Mouse (Mus musculus) hindbrain, embryonic 15.5 days (tissue): ENCODE results near the gene Chd2. TPM values are rescaled to one million over a fixed set of nuclear protein-coding genes. Genes with fewer than 3 reads are reported as not detected.
A peak's percentile ranks its signal among the peaks of the same experiment; 100 is the strongest.

Source experiments
- ATAC-seq: fragments of 200-750 bp; cut with Nextera tagmentation; 2 replicates; pipeline ENCODE4 v1.8.0; 2017; ENCODE audit warnings: low read depth, moderate number of reproducible peaks, moderate TSS enrichment; ENCODE audit not compliant: low FRiP score
- H3K27ac ChIP-seq: fragments of 300-500 bp; sonication (generic); replicated peaks from 2 replicates; pipeline ENCODE4 v1.5.1; 2015; ENCODE audit warnings: mild to moderate bottlenecking, inconsistent platforms
- H3K27me3 ChIP-seq: fragments of 300-500 bp; sonication (generic); 2 replicates; pipeline ENCODE4 v1.6.1; 2015; ENCODE audit warnings: control low read depth, inconsistent platforms
- H3K36me3 ChIP-seq: fragments of 300-500 bp; sonication (generic); 2 replicates; pipeline ENCODE4 v1.6.1; 2015; ENCODE audit warnings: control low read depth, inconsistent platforms
- H3K4me1 ChIP-seq: fragments of 300-500 bp; sonication (generic); replicated peaks from 2 replicates; pipeline ENCODE4 v1.6.1; 2015; ENCODE audit warnings: control low read depth, inconsistent platforms
- H3K4me2 ChIP-seq: fragments of 300-500 bp; sonication (generic); 2 replicates; pipeline ENCODE4 v1.6.1; 2015; ENCODE audit warnings: moderate library complexity, mild to moderate bottlenecking, inconsistent platforms
- H3K4me3 ChIP-seq: fragments of 300-500 bp; sonication (generic); 2 replicates; pipeline ENCODE4 v1.5.1; 2015; ENCODE audit warnings: mild to moderate bottlenecking, inconsistent platforms
- H3K9ac ChIP-seq: fragments of 300-500 bp; sonication (generic); 2 replicates; pipeline ENCODE4 v1.6.1; 2015; ENCODE audit warnings: inconsistent platforms
- H3K9me3 ChIP-seq: fragments of 300-500 bp; sonication (generic); 2 replicates; pipeline ENCODE4 v1.6.1; 2016; ENCODE audit warnings: control low read depth, inconsistent platforms
- WGBS: fragments of 180-500 bp; shearing (Covaris S2); methylation state at CpG from one replicate; pipeline ENCODE4 v1.1.7; 2015; 5-methylcytosine and 5-hydroxymethylcytosine counted together
- polyA plus RNA-seq: library from polyadenylated mRNA; unstranded; fragments of >200 nt; fragmentation: Nextera tagmentation; extraction: Ambion mirVana; gene quantifications from 2 replicates; pipeline ENCODE4 v1.2.1, GENCODE M21; 2015

Gene Chd2
- polyA plus RNA-seq, 1 experiment from 2014 or later = 34.9 TPM

DNA sequence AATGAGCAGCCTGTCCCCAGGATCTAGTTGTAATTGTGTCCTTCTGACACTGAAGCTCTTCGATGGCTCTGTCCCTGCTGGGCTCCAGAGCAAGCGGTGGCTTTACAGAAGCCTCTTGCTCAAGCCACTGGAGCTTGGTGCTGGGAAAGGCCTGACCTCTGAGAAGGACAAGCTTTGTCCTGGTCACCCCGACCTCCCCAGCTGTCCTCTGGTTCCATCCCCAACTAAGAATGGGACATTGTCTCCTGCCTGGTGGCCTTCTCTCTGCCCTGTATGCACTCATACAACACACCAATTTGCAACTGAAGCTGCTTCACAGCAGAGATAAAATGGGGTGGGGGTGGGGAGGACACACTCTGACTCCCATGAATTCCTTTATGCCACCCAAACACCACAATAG, 117.4 kb downstream of the Chd2 start:
- peaks cover 21% of the 10 kb centered on the region for H3K36me3 ChIP-seq
- H3K4me1 ChIP-seq = peaks cover 43% of the 10 kb centered on the region
- H3K4me2 ChIP-seq = no peak overlapping the region
- H3K27ac ChIP-seq = peak overlapping the region; percentile 50
- H3K9me3 ChIP-seq = no peaks in the 10 kb centered on the region
- H3K9ac ChIP-seq = no peak overlapping the region
- no peak overlapping the region for H3K4me3 ChIP-seq
- H3K27me3 ChIP-seq = no peaks in the 10 kb centered on the region
- 24% methylated on average over 3 of the region's 3 CpGs for WGBS
- no peak for ATAC-seq

DNA sequence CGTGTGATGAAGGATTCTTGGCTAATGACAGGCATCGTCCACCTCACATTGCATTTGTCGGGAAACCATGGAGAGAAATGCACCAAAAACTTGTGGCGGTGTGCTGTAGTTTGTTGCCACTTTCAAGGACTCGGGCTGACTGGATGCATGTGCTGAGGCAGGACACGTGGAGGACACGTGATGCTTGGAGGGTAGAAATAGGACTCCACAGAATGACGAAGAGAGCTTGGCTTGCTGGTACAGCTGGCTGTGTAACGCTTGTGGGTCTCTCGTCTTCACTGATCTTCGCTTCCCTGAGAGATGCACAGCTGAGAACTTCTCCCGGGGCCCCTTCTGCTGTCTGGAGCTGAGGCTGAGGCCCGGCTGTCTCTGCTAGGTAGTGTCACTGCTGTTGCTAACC, 118.4 kb downstream of the Chd2 start:
- no peaks in the 10 kb centered on the region for H3K9me3 ChIP-seq
- no peaks in the 10 kb centered on the region for H3K27me3 ChIP-seq
- H3K36me3 ChIP-seq = peaks cover 11% of the 10 kb centered on the region
- no peak overlapping the region for H3K9ac ChIP-seq
- 68% methylated on average over 13 of the region's 13 CpGs for WGBS
- H3K27ac ChIP-seq = peak overlapping the region; percentile 50
- no peak for ATAC-seq
- peaks cover 52% of the 10 kb centered on the region for H3K4me1 ChIP-seq
- no peak overlapping the region for H3K4me3 ChIP-seq
- no peak overlapping the region for H3K4me2 ChIP-seq

DNA sequence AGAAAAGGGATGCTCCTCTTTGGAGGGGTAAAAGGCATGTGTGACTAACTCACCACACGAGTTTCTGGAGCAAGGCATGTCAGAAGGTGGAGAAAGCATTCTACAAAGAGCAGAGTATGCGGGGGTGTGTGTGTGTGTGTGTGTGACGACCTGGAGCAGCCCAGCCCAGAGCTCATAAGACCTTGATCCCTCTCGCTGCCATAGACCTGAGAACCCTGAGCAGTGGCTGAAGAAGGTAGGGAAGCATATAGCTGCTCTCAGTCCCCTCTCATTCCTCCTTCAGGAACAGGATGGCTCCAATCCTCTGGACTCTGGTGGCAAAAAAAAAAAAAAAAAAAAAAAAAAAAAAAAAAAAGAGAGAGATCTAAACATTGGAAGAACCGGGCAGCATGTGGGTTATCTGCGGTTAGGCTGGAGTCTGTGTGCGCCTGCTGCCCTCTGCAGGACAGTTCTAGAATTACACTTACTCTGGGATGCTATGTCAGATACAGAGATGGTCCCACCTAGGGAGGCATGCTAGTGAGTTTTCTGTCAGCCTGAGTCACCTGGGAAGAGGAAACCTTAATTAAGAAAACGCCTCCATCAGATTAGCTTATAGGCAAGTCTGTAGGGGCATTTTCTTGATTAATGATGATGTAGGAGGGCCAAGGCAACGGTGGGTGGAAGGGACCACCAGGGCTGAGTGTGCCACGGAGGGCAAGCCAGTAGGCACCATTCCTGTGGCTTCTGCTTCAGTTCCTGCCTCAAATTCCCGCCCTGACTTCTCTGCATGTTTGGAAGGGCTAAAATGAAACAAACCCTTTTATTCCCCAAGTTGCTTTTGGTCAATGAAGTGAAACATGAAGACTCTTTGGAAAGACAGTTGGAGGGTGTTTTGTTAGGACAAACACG, 119.2 kb downstream of the Chd2 start:
- Histone ChIP-seq H3K27me3 (no peaks in the 10 kb centered on the region), H3K4me3 (no peak overlapping the region), H3K36me3 (peaks cover 12% of the 10 kb centered on the region), H3K9me3 (no peaks in the 10 kb centered on the region), H3K27ac (peak overlapping the region; percentile 64), H3K4me2 (no peak overlapping the region), H3K9ac (no peak overlapping the region), H3K4me1 (peaks cover 58% of the 10 kb centered on the region)
- peak; percentile 10; the same call in 1 of the 2 replicates for ATAC-seq
- 23% methylated on average over 12 of the region's 12 CpGs for WGBS

DNA sequence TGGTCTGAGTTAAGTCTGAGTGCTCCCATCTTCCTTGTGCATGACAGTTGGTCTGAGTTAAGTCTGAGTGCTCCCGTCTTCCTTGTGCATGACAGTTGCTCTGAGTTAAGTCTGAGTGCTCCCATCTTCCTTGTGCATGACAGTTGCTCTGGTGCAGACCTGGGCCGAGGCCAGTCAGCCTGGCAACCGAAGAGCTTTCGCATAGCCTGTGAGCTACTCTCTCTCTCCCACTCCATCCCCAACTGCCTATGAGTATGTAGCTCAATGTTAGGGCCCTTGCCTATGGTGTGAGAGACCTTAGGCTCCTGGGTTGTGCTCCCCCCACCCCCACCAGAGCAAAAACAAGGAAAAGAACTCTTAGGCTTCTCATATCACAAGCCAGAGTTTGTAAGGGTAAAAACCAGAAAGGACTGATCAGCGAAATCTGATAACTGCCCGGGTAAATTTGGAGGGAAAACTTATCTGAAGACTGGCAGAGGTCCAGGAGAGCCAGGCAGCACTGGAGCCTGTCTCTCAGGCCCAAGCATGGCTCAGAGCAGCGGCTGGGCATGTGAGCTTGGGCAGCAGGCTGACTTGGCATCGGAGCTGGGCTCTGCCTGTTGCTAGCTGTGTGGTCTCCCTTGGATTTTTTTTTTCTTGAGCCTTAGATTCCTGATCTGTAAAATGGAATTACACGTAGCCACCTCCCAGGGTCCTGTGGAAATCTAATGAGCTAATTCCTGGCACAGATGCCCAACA, 120.2 kb downstream of the Chd2 start:
- WGBS = 49% methylated on average over 9 of the region's 9 CpGs

DNA sequence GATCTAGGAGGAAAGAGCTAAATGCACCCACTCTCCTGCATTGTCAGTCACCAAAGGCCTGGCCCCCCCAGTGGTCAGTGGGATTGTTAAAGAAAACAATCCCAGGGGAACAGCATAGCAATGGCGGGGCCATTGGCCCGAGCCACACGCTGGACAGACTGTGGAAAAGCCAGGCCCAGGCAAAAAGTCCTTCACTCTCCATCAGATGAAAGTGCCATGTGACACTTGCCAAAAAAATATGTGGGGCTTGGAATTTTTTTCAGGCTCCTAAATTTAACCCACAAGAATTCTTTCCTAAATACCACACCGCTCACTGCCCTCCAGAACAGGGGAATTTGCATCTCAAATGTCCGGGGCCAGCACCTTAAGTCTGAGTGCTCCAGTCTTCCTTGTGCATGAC, 120.8 kb downstream of the Chd2 start:
- peaks cover 61% of the 10 kb centered on the region for H3K4me1 ChIP-seq
- H3K9me3 ChIP-seq = no peaks in the 10 kb centered on the region
- ATAC-seq = no peak
- no peak overlapping the region for H3K4me2 ChIP-seq
- 0 out of 2 replicates have a peak, but pooled peaks cover 6% of the 10 kb centered on the region for H3K36me3 ChIP-seq
- peak overlapping the region; percentile 2; the same call in 1 of the 2 replicates for H3K27ac ChIP-seq
- 45% methylated on average over 5 of the region's 5 CpGs for WGBS
- H3K27me3 ChIP-seq = no peaks in the 10 kb centered on the region
- H3K9ac ChIP-seq = no peak overlapping the region
- no peak overlapping the region for H3K4me3 ChIP-seq

More for the DNA sequence above, 120.2 kb downstream of the Chd2 start:
- Histone ChIP-seq H3K36me3 (0 out of 2 replicates have a peak, but pooled peaks cover 6% of the 10 kb centered on the region), H3K9me3 (no peaks in the 10 kb centered on the region), H3K27me3 (no peaks in the 10 kb centered on the region), H3K4me3 (no peak overlapping the region), H3K9ac (no peak overlapping the region), H3K27ac (peak overlapping the region; percentile 64), H3K4me2 (no peak overlapping the region), H3K4me1 (peaks cover 60% of the 10 kb centered on the region)
- no peak for ATAC-seq

DNA sequence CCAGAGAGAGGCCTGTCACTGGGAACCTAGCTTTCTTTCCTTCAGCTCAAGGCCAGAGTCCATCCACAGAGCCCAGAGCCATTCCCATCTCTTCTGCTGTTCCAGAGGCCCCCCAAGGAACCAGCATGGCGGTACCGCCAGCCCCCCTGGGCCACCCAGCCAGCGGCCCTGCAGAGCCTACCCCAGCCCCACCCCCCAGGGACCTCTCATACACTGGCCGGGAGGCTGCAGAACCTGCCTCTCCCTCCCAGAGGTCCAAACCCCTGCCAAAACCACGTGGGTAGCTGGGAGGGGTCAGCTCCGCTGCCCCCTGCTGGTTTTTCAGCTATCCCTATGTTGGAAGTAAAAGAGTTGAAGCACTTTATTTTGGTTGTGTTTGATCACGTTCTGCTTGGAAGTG, 122.3 kb downstream of the Chd2 start:
- 0 out of 2 replicates have a peak, but pooled peaks cover 9% of the 10 kb centered on the region for H3K36me3 ChIP-seq
- 23% methylated on average over 7 of the region's 7 CpGs for WGBS
- no peak overlapping the region for H3K9ac ChIP-seq

DNA sequence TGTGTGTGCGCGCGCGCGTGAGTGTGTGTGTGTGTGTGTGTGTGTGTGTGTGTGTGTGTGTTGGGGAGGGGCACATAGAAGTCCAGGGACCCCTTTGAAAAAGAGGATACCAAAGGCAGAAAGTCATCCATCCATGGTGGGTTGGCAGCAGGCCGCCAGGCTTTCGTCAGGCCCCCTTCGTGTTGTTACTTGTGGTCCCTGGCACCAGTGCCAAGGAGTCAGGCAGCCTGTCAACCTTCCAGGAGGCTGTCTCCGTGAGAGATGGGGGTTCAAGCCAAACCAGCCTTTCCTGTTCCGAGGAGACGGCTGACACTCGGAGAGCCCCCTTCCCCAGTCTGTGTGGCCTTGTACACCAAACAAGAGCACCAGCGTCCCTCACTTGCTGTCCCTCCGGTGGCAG, 127.4 kb downstream of the Chd2 start:
- peak overlapping the region; percentile 56; the same call in 1 of the 2 replicates for H3K27ac ChIP-seq

More for the DNA sequence above, 122.3 kb downstream of the Chd2 start:
- Histone ChIP-seq H3K27ac (peak overlapping the region; percentile 23; the same call in 1 of the 2 replicates), H3K27me3 (no peaks in the 10 kb centered on the region), H3K4me1 (peaks cover 62% of the 10 kb centered on the region), H3K4me3 (no peak overlapping the region), H3K9me3 (no peaks in the 10 kb centered on the region), H3K4me2 (no peak overlapping the region)
- no peak for ATAC-seq

DNA sequence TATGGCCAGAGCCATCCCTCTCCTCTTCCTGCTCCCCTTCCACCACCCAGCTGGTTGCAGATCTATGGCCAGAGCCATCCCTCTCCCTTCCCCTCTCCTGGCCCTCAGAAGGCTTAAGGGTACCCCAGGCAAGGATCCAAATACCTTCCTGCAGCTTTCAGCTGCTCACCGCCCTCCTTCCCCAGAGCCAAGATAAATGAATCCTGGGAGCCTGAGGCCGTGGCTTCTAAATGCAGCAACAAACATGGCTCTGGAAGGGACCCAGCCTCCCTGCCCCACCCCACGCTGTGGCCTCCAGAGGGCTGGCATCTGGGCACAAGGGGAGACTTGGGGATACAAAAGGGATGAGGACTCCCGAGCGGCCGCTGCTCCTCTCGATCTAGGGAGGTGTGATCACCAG, 129.2 kb downstream of the Chd2 start:
- Histone ChIP-seq H3K4me1 (peaks cover 25% of the 10 kb centered on the region), H3K27me3 (no peaks in the 10 kb centered on the region), H3K4me2 (no peak overlapping the region), H3K36me3 (peaks cover 10% of the 10 kb centered on the region), H3K27ac (peak overlapping the region; percentile 52), H3K4me3 (no peak overlapping the region), H3K9me3 (no peaks in the 10 kb centered on the region), H3K9ac (no peak overlapping the region)
- peak; percentile 21; the same call in 1 of the 2 replicates for ATAC-seq
- WGBS = 53% methylated on average over 7 of the region's 7 CpGs

More for the DNA sequence above, 127.4 kb downstream of the Chd2 start:
- Histone ChIP-seq H3K4me3 (no peak overlapping the region), H3K4me1 (peaks cover 39% of the 10 kb centered on the region), H3K36me3 (peaks cover 15% of the 10 kb centered on the region), H3K27me3 (no peaks in the 10 kb centered on the region), H3K4me2 (no peak overlapping the region), H3K9ac (no peak overlapping the region), H3K9me3 (no peaks in the 10 kb centered on the region)
- WGBS = 63% methylated on average over 14 of the region's 14 CpGs
- ATAC-seq = peak; percentile 17

DNA sequence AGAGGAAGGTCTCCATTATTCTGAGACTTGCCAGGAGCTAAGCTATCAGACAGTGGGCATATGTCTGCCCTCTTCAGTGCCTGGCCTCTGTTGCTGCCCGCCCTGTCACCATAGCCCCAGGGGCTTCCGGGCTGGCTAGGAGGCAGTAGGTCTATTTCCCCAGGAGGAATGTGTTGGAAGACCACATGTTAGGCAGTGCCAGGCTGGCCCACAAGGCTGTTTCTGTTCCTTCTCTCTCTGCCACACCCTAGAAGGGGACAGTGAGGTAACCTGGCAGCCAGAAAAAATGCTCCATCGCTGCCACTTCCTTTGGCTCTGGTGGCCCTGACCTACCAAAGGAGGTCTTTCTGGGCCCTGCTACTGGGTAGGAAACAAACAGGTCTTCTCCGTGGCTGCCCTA, 129.6 kb downstream of the Chd2 start:
- Histone ChIP-seq H3K27ac (peak overlapping the region; percentile 52), H3K4me2 (no peak overlapping the region), H3K4me1 (peaks cover 23% of the 10 kb centered on the region), H3K36me3 (peaks cover 10% of the 10 kb centered on the region), H3K9me3 (no peaks in the 10 kb centered on the region), H3K4me3 (no peak overlapping the region), H3K9ac (no peak overlapping the region), H3K27me3 (no peaks in the 10 kb centered on the region)
- 72% methylated on average over 4 of the region's 4 CpGs for WGBS
- ATAC-seq = no peak

DNA sequence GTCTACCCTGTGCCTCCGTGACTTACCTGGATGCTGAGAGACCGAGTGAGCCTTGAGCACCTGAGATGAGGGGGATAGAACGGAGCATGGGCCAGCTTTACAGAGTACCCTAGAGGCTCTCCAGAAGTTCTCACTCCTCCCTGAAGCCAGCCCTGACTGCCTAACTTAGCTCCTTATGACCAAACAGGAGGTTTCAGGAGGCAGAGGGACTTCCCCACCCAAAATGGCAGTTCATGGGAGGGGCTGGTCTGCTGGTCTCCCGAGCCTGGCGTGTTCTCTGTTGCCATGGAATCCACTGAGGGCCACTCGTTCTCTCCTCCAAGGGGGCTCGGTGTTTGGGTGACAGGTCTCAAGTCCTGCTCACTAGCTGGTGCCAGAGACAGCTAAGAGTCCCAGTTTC, 130.1 kb downstream of the Chd2 start:
- Histone ChIP-seq H3K4me3 (no peak overlapping the region), H3K9me3 (no peaks in the 10 kb centered on the region), H3K4me2 (no peak overlapping the region), H3K36me3 (peaks cover 10% of the 10 kb centered on the region), H3K27me3 (no peaks in the 10 kb centered on the region), H3K27ac (peak overlapping the region; percentile 52; the same call in 1 of the 2 replicates), H3K9ac (no peak overlapping the region), H3K4me1 (peaks cover 23% of the 10 kb centered on the region)
- no peak for ATAC-seq
- WGBS = 58% methylated on average over 7 of the region's 7 CpGs

DNA sequence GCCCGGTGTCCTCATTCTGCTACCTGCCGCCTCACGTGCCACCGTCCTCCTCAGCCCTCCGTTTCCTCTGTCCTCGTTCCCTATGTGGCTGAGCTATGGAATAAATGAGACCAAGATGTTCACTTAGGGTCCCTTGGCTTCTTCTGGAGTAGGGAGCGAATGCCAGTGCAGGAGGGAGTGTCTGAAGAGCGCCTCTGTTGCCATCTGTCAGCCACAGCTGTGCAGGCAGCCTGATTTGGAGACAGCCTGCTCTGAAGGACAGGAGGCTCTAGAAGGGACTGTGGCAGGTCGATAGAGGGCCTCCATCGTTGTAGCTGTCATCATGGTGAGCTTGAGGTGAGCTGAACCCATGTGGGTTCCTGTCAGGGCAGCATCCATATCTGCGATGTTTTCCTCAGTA, 136.1 kb downstream of the Chd2 start:
- Histone ChIP-seq H3K27me3 (no peaks in the 10 kb centered on the region), H3K36me3 (peaks cover 7% of the 10 kb centered on the region), H3K4me2 (no peak overlapping the region), H3K9ac (no peak overlapping the region), H3K4me1 (peaks cover 21% of the 10 kb centered on the region), H3K4me3 (no peak overlapping the region), H3K9me3 (no peaks in the 10 kb centered on the region), H3K27ac (0 out of 2 replicates have a peak overlapping the region, but pooled peaks have one; percentile 26)
- ATAC-seq = no peak
- 87% methylated on average over 11 of the region's 11 CpGs for WGBS

DNA sequence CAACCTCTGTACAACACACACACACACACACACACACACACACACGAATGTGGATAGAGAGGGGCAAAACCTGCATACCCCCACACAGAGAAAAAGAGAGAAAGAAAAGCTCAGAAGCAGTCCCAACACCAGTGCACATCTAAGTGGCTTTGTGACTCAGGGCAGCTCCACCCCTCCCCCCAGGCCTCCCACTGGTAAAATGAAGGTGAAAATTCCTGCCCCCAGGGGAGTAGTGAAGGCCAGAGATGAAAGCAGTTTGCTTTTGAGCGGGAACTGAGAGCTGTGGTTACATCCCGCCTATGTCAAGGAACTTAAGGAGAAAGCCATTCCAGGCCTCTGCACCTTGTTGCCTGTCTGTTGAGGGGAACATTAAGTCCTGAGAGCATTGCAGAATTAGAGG, 138.1 kb downstream of the Chd2 start:
- no peaks in the 10 kb centered on the region; the same call in 1 of the 2 replicates for H3K36me3 ChIP-seq
- ATAC-seq = no peak
- 56% methylated on average over 3 of the region's 3 CpGs for WGBS
- no peak overlapping the region for H3K4me3 ChIP-seq
- no peak overlapping the region for H3K9ac ChIP-seq
- peaks cover 41% of the 10 kb centered on the region for H3K4me1 ChIP-seq
- no peak overlapping the region for H3K27ac ChIP-seq
- H3K9me3 ChIP-seq = no peaks in the 10 kb centered on the region
- no peak overlapping the region for H3K4me2 ChIP-seq
- H3K27me3 ChIP-seq = no peaks in the 10 kb centered on the region
